Mouse (Mus musculus) spleen, adult 10 weeks (tissue): ENCODE results near the gene Mob3a. TPM values are rescaled to one million over a fixed set of nuclear protein-coding genes. Genes with fewer than 3 reads are reported as not detected.

Experiments
- polyA plus RNA-seq: library from polyadenylated mRNA; stranded (reverse); fragments of 350-450 nt; fragmentation: Illumina TruSeq; extraction: RNeasy Lipid Tissue Mini Kit (QIAGEN cat#74804); gene quantifications from one replicate; pipeline ENCODE4 v1.2.3, GENCODE M21; 2015; ENCODE audit warnings: low replicate concordance; ENCODE audit not compliant: insufficient read depth

Mob3a gene
- 94.7 TPM for polyA plus RNA-seq

DNA sequence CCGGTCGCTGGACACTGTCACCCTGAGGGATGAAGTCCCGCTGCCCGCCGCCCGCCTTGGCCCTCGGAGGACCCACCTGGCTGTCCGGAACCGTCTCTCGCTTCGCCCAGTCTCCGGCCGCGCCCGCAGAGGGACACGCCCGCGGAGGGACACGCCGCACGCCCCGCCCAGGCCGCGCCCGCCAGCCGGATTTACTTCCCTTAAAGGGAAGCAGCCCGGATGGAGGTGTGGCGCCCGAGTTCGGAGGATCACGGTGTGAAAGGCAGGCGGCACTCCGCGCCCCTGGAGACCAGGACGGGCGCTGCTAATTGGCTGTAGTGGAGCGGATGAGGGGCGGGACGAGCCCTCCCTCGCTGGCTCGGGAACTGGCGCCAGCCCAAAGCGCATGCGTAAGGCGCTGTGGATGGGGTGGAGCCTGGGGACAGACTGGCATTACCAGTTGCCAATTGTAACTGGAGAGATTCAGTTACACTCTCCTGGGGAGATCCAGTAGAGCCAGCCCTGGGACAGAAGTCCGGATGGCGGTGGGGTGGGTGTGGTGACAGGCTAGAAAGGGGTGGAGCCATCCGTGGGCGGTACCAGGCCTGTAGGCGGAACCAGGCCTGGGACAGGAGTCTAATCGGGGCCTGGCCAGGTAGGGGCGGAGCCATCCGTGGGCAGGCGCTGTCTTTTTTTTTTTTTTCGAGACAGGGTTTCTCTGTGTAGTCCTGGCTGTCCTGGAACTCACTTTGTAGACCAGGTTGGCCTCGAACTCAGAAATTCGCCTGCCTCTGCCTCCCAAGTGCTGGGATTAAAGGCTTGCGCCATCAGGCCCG is at the start of gene Mob3a, which contains the start of gene Izumo4:
TSS of gene Mob3a (minus strand) at position 257 of the 815 bp plus-strand sequence.
TSS of gene Izumo4 (plus strand) at position 464 of the 815 bp plus-strand sequence.

GRCm38 (mm10) chr10:80742180-80742978 is 40.6 kb upstream of the Mob3a start, which contains the start of gene Ap3d1:
Ap3d1 (minus strand) TSS chr10:80742264.

DNA sequence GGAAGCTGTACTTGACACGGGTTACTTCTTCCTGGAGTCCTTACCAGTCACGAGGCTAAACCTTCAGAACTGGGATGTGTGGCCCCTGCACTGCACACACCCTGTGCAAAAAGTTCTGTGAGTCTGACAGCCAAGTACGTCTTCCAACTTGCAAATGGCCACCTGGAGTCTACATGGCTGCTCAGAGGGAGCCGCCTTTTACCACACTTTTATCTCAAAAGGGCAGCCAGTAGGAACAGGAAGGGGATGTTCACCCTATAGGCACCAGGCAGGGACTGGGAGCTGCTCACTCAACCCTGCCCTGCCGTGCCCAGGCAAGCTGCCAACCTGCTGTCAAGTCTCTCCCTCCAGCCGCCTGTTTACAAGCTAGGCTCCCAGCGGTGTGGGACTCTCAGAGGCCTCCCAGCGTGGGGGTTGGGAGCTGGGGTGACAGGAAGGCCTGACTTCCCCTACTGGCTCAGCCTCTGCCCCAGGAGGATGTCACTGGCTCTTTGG is 23.8 kb downstream of the Mob3a start, which contains the start of gene Mknk2:
TSS of gene Mknk2 (minus strand) at position 171 of the 495 bp plus-strand sequence.

GRCm38 (mm10) chr10:80656863-80657623 is 44.7 kb downstream of the Mob3a start, which contains the start of gene Btbd2:
Btbd2 (minus strand) TSS chr10:80657071.

Other genes with a start within 250 kb of the Mob3a start
- gene Onecut3, start 207.1 kb downstream of the Mob3a start, polyA plus RNA-seq = not detected
- not detected for gene Atp8b3, start 162.9 kb downstream of the Mob3a start, polyA plus RNA-seq
- 10.1 TPM for gene Rexo1, start 140.4 kb downstream of the Mob3a start, polyA plus RNA-seq
- gene Klf16, start 124.7 kb downstream of the Mob3a start, polyA plus RNA-seq = 11.6 TPM
- gene Abhd17a, start 111.6 kb downstream of the Mob3a start, polyA plus RNA-seq = 5.6 TPM
- 20.6 TPM for gene Scamp4, start 99.1 kb downstream of the Mob3a start, polyA plus RNA-seq
- gene Adat3, start 99.1 kb downstream of the Mob3a start, polyA plus RNA-seq = not detected
- gene Gm49322, start 96.0 kb downstream of the Mob3a start, polyA plus RNA-seq = 0.93 TPM
- 21.2 TPM for gene Csnk1g2, start 79.1 kb downstream of the Mob3a start, polyA plus RNA-seq
- gene Btbd2, start 44.9 kb downstream of the Mob3a start, polyA plus RNA-seq = 4.3 TPM
- gene Mknk2, start 23.9 kb downstream of the Mob3a start, polyA plus RNA-seq = 81.5 TPM
- gene Izumo4, start 207 bp upstream of the Mob3a start, polyA plus RNA-seq = 35.5 TPM
- 63.5 TPM for gene Ap3d1, start 40.3 kb upstream of the Mob3a start, polyA plus RNA-seq
- gene Dot1l, start 53.2 kb upstream of the Mob3a start, polyA plus RNA-seq = 12.6 TPM
- 22.7 TPM for gene Sf3a2, start 96.2 kb upstream of the Mob3a start, polyA plus RNA-seq
- gene Plekhj1, start 96.6 kb upstream of the Mob3a start, polyA plus RNA-seq = 70.0 TPM
- gene Amh, start 103.3 kb upstream of the Mob3a start, polyA plus RNA-seq = not detected
- not detected for gene Jsrp1, start 111.5 kb upstream of the Mob3a start, polyA plus RNA-seq
- 388 TPM for gene Oaz1, start 124.7 kb upstream of the Mob3a start, polyA plus RNA-seq
- gene Lingo3, start 142.1 kb upstream of the Mob3a start, polyA plus RNA-seq = not detected
- 34.9 TPM for gene Lsm7, start 153.2 kb upstream of the Mob3a start, polyA plus RNA-seq
- gene Sppl2b, start 153.3 kb upstream of the Mob3a start, polyA plus RNA-seq = 7.5 TPM
- gene Tmprss9, start 169.9 kb upstream of the Mob3a start, polyA plus RNA-seq = not detected
- 5.7 TPM for gene Timm13, start 199.0 kb upstream of the Mob3a start, polyA plus RNA-seq
- 3.4 TPM for gene Lmnb2, start 216.3 kb upstream of the Mob3a start, polyA plus RNA-seq
- 15.7 TPM for gene Gadd45b, start 228.1 kb upstream of the Mob3a start, polyA plus RNA-seq